Mouse (Mus musculus) limb, embryonic 15.5 days (tissue): ENCODE data around the gene Ttc12. TPM values are rescaled to one million over a fixed set of nuclear protein-coding genes. Genes with fewer than 3 reads are reported as not detected.

Source experiments
- ATAC-seq: fragments of 200-750 bp; cut with Nextera tagmentation; 2 replicates; pipeline ENCODE4 v1.8.0; 2017; ENCODE audit warnings: low read depth, moderate TSS enrichment; ENCODE audit not compliant: insufficient number of reproducible peaks, low FRiP score, low TSS enrichment
- H3K27ac ChIP-seq: fragments of 300-500 bp; sonication (generic); 2 replicates; pipeline ENCODE4 v1.5.1; 2015; ENCODE audit warnings: moderate library complexity, mild to moderate bottlenecking, inconsistent platforms
- H3K27me3 ChIP-seq: fragments of 300-500 bp; sonication (generic); 2 replicates; pipeline ENCODE4 v1.6.1; 2015; ENCODE audit warnings: inconsistent platforms
- H3K36me3 ChIP-seq: fragments of 300-500 bp; sonication (generic); 2 replicates; pipeline ENCODE4 v1.6.1; 2015; ENCODE audit warnings: inconsistent platforms
- H3K4me1 ChIP-seq: fragments of 300-500 bp; sonication (generic); 2 replicates; pipeline ENCODE4 v1.6.1; 2015; ENCODE audit warnings: inconsistent platforms
- H3K4me2 ChIP-seq: fragments of 300-500 bp; sonication (generic); 2 replicates; pipeline ENCODE4 v1.6.1; 2015; ENCODE audit warnings: mild to moderate bottlenecking, inconsistent platforms
- H3K4me3 ChIP-seq: fragments of 300-500 bp; sonication (generic); 2 replicates; pipeline ENCODE4 v1.5.1; 2015; ENCODE audit warnings: mild to moderate bottlenecking, inconsistent platforms
- H3K9ac ChIP-seq: fragments of 300-500 bp; sonication (generic); 2 replicates; pipeline ENCODE4 v1.6.1; 2015; ENCODE audit warnings: inconsistent platforms
- H3K9me3 ChIP-seq: fragments of 300-500 bp; sonication (generic); 2 replicates; pipeline ENCODE4 v1.6.1; 2016; ENCODE audit warnings: inconsistent platforms
- WGBS: fragments of 180-500 bp; shearing (Covaris S2); methylation state at CpG from one replicate; pipeline ENCODE4 v1.1.7; 2015; 5-methylcytosine and 5-hydroxymethylcytosine counted together
- polyA plus RNA-seq: library from polyadenylated mRNA; unstranded; fragments of >200 nt; fragmentation: Nextera tagmentation; extraction: Ambion mirVana; gene quantifications from 2 replicates; pipeline ENCODE4 v1.2.1, GENCODE M21; 2015

Ttc12 gene
- polyA plus RNA-seq, 1 experiment from 2014 or later, result 1.1 TPM

GRCm38 (mm10) chr9:49450491-49450890 is 35.5 kb downstream of the Ttc12 start:
- H3K4me3 ChIP-seq, result no peak overlapping the region
- no peaks in the 10 kb centered on the region for H3K27me3 ChIP-seq
- 69% methylated on average over 3 of the region's 3 CpGs for WGBS
- no peaks in the 10 kb centered on the region for H3K36me3 ChIP-seq
- no peak overlapping the region for H3K9ac ChIP-seq
- no peak overlapping the region for H3K4me2 ChIP-seq
- no peak overlapping the region for H3K27ac ChIP-seq
- no peak for ATAC-seq
- H3K9me3 ChIP-seq, result no peaks in the 10 kb centered on the region
- no peaks in the 10 kb centered on the region for H3K4me1 ChIP-seq

- H3K27me3 ChIP-seq, result no peaks in the 10 kb centered on the region
- ATAC-seq, result no peak
- H3K36me3 ChIP-seq, result no peaks in the 10 kb centered on the region
- no peak overlapping the region for H3K9ac ChIP-seq
- H3K9me3 ChIP-seq, result no peaks in the 10 kb centered on the region
- 67% methylated on average over 3 of the region's 3 CpGs for WGBS
- no peak overlapping the region for H3K4me3 ChIP-seq
- H3K4me2 ChIP-seq, result no peak overlapping the region
- no peak overlapping the region for H3K27ac ChIP-seq
- H3K4me1 ChIP-seq, result no peaks in the 10 kb centered on the region
Measured at GRCm38 (mm10) chr9:49442621-49443020, 43.4 kb downstream of the Ttc12 start.

GRCm38 (mm10) chr9:49427478-49427877 is 58.5 kb downstream of the Ttc12 start:
- H3K27ac ChIP-seq, result no peak overlapping the region
- WGBS, result 64% methylated on average over 5 of the region's 5 CpGs
- H3K27me3 ChIP-seq, result no peaks in the 10 kb centered on the region
- H3K4me2 ChIP-seq, result no peak overlapping the region
- ATAC-seq, result no peak
- H3K36me3 ChIP-seq, result no peaks in the 10 kb centered on the region
- H3K9me3 ChIP-seq, result no peaks in the 10 kb centered on the region
- no peaks in the 10 kb centered on the region for H3K4me1 ChIP-seq
- no peak overlapping the region for H3K9ac ChIP-seq
- H3K4me3 ChIP-seq, result no peak overlapping the region

GRCm38 (mm10) chr9:49426921-49427320 is 59.1 kb downstream of the Ttc12 start, which contains the start of gene Ankk1:
Ankk1 (minus strand) TSS chr9:49427021.
- no peak within 1 kb of the TSS for H3K9ac ChIP-seq
- H3K4me2 ChIP-seq, result no peak within 1 kb of the TSS
- no peaks in the 10 kb centered on the region for H3K9me3 ChIP-seq
- no peak for ATAC-seq
- no peak within 1 kb of the TSS for H3K4me3 ChIP-seq
- WGBS, result 73% methylated on average over 7 of the region's 7 CpGs
- H3K4me1 ChIP-seq, result no peaks in the 10 kb centered on the region
- H3K36me3 ChIP-seq, result no peaks in the 10 kb centered on the region
- no peaks in the 10 kb centered on the region for H3K27me3 ChIP-seq
- H3K27ac ChIP-seq, result no peak within 1 kb of the TSS

- no peaks in the 10 kb centered on the region for H3K4me1 ChIP-seq
- H3K4me3 ChIP-seq, result no peak overlapping the region
- no peaks in the 10 kb centered on the region for H3K36me3 ChIP-seq
- no peak overlapping the region for H3K4me2 ChIP-seq
- ATAC-seq, result no peak
- H3K27ac ChIP-seq, result no peak overlapping the region
- WGBS, result 53% methylated on average over 1 of the region's 1 CpGs
- H3K27me3 ChIP-seq, result no peaks in the 10 kb centered on the region
- no peaks in the 10 kb centered on the region for H3K9me3 ChIP-seq
- H3K9ac ChIP-seq, result no peak overlapping the region
Measured at GRCm38 (mm10) chr9:49425585-49425984, 60.4 kb downstream of the Ttc12 start.

- 91% methylated on average over 5 of the region's 5 CpGs for WGBS
- Histone ChIP-seq H3K9me3 (no peaks in the 10 kb centered on the region), H3K27me3 (no peaks in the 10 kb centered on the region), H3K4me3 (no peak overlapping the region), H3K36me3 (no peaks in the 10 kb centered on the region), H3K4me1 (no peaks in the 10 kb centered on the region), H3K9ac (no peak overlapping the region), H3K4me2 (no peak overlapping the region), H3K27ac (no peak overlapping the region)
- ATAC-seq, result no peak
Measured at GRCm38 (mm10) chr9:49423866-49424265, 62.2 kb downstream of the Ttc12 start.

- no peaks in the 10 kb centered on the region for H3K4me1 ChIP-seq
- H3K27me3 ChIP-seq, result 0 out of 2 replicates have a peak, but pooled peaks cover 3% of the 10 kb centered on the region
- no peak overlapping the region for H3K4me2 ChIP-seq
- no peak overlapping the region for H3K27ac ChIP-seq
- H3K9ac ChIP-seq, result no peak overlapping the region
- no peaks in the 10 kb centered on the region for H3K36me3 ChIP-seq
- H3K9me3 ChIP-seq, result no peaks in the 10 kb centered on the region
- ATAC-seq, result no peak
- 77% methylated on average over 5 of the region's 5 CpGs for WGBS
- no peak overlapping the region for H3K4me3 ChIP-seq
Measured at GRCm38 (mm10) chr9:49410621-49411020, 75.4 kb downstream of the Ttc12 start.

GRCm38 (mm10) chr9:49407028-49407427 is 79.0 kb downstream of the Ttc12 start:
- whole genome bisulfite sequencing, result 85% methylated on average over 5 of the region's 5 CpGs
- no peak for ATAC-seq
- Histone ChIP-seq H3K27me3 (no peaks in the 10 kb centered on the region), H3K4me1 (no peaks in the 10 kb centered on the region), H3K9me3 (no peaks in the 10 kb centered on the region), H3K27ac (no peak overlapping the region), H3K9ac (no peak overlapping the region), H3K4me3 (no peak overlapping the region), H3K36me3 (no peaks in the 10 kb centered on the region), H3K4me2 (no peak overlapping the region)

- no peak for ATAC-seq
- no peaks in the 10 kb centered on the region for H3K9me3 ChIP-seq
- H3K4me3 ChIP-seq, result no peak overlapping the region
- H3K4me2 ChIP-seq, result no peak overlapping the region
- H3K9ac ChIP-seq, result no peak overlapping the region
- WGBS, result 40% methylated on average over 2 of the region's 2 CpGs
- H3K27me3 ChIP-seq, result no peaks in the 10 kb centered on the region
- H3K27ac ChIP-seq, result no peak overlapping the region
- H3K4me1 ChIP-seq, result no peaks in the 10 kb centered on the region
- no peaks in the 10 kb centered on the region for H3K36me3 ChIP-seq
Measured at GRCm38 (mm10) chr9:49403711-49404110, 82.3 kb downstream of the Ttc12 start.

- Histone ChIP-seq H3K4me3 (no peak overlapping the region), H3K4me1 (no peaks in the 10 kb centered on the region)
- ATAC-seq, result no peak
Measured at GRCm38 (mm10) chr9:49396006-49396405, 90.0 kb downstream of the Ttc12 start.

GRCm38 (mm10) chr9:49392242-49392641 is 93.8 kb downstream of the Ttc12 start:
- ATAC-seq, result no peak
- WGBS, result 39% methylated on average over 2 of the region's 2 CpGs
- no peak overlapping the region for H3K4me3 ChIP-seq

More at GRCm38 (mm10) chr9:49396006-49396405, 90.0 kb downstream of the Ttc12 start:
- H3K27me3 ChIP-seq, result no peaks in the 10 kb centered on the region
- no peak overlapping the region for H3K4me2 ChIP-seq
- H3K9me3 ChIP-seq, result no peaks in the 10 kb centered on the region
- no peak overlapping the region for H3K9ac ChIP-seq
- H3K27ac ChIP-seq, result no peak overlapping the region
- H3K36me3 ChIP-seq, result no peaks in the 10 kb centered on the region

More at GRCm38 (mm10) chr9:49392242-49392641, 93.8 kb downstream of the Ttc12 start:
- Histone ChIP-seq H3K9me3 (no peaks in the 10 kb centered on the region), H3K9ac (no peak overlapping the region), H3K4me1 (no peaks in the 10 kb centered on the region), H3K27me3 (no peaks in the 10 kb centered on the region), H3K4me2 (no peak overlapping the region), H3K27ac (no peak overlapping the region), H3K36me3 (no peaks in the 10 kb centered on the region)
